Mouse (Mus musculus) fibroblast of lung, adult 2 months (primary cell): ENCODE results near the gene Inpp4b.

Experiments used
- DNase-seq: peaks from one replicate; pipeline ENCODE4 v3.0.0-alpha.2; 2011; ENCODE audit warnings: low read depth

Gene Inpp4b

DNA sequence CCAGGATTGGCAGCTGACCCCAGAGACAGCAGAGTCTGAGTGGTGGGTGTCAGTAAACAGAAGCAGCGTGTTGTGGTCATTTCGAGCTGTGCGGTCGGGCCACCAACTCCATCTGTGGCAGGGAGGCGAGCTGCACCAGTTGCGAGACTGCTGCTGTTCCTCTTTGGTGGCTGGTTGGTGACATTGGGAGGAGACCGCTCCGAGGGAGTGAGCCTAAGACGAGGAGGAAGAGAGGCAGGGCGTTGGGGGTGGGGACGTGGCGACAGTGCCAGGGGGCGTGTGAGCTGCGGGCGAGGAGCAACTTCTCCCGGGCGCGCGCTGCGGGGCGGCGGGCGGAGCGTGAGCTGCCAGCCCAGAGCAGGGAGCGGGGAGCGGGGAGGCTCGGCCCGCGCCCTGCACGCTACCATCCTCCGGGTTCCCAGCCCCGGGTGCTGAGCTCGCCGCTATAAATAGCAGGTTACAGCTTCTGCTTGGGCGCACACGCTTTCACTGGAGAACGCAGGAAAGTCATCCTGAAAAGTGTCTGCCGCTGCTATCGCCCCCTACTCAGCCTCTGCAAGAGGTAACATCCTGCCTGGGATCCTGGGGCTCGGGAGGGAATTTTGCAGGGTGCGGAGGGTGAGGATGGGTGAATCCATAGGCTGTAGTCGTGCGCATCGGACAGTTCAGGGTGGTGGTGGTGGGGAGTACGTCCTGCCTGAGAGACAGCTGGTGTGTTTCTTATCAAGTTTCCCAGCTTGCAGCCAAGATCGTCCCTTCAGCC is at the start of gene Inpp4b:
TSS of gene Inpp4b (plus strand) at position 321 of the 763 bp plus-strand sequence.
- no peak for DNase-seq

DNA sequence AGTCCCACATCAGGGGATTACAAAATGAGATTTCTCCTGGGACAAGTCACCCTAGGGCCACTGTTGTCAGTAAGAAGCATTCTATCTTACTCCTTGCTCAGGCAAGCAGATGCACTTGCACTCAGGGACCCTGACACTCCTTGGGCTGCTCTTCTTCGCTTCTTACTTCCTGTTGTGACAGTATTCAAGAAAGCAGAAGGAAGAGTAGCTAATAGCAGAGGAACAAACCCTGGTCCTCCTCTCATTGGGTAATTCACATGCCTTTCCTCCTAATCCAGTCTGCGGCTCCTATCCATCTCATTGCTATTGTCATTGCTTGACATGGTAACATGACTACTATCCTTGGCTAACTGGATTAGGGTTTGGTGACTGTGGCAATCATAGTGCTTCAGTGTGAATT is 7.1 kb upstream of the Inpp4b start:
- no peak for DNase-seq

DNA sequence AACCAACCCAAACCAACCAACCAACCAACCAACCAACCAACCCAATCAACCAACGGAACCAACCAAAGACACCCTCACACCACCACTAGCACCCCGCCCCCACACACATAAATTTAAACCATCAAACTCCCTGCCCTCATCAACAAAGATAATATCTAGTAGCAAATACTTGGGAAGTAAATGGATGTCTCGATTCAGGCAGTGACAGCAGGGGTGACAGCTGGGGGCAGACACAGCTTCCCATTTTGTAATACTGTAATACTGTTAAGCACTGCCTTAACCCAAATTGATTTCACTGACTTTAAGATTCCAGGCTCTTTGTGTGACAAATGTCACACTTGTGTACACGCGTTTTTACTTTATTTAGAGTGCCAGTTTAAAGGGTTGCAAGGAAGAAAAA is 1.2 kb upstream of the Inpp4b start:
- no peak for DNase-seq

DNA sequence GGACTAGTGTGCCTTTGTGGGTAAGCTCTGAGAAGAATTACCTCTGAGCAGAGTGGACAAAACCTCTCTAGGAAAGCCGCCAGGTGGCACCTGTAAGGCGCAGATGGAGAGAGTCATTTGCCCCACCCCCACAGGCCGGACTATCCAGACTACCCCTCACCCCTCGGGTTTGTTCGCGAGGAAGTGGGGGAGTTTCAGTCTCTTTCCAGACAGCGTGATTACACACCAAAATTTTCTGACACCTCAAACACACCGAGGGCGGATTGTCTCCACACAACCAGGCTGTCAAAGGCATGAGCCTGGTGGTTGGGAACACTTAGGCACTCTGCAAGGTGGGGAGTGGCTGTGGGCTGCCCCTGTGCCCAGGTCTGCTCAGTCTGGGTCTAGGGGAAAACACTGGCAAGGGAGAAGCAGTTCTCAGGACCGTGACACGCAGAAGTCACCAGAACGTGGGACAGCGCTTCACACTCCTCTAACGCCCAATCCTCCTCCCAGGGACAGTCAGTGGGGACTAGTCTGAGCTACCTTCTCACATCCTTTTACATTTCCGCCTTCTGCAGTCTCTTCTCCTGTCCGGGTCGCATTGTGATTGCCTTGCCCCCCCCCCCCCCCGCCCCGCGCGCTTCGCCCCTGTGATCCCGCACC is 643 bp upstream of the Inpp4b start:
- no peak for DNase-seq

DNA sequence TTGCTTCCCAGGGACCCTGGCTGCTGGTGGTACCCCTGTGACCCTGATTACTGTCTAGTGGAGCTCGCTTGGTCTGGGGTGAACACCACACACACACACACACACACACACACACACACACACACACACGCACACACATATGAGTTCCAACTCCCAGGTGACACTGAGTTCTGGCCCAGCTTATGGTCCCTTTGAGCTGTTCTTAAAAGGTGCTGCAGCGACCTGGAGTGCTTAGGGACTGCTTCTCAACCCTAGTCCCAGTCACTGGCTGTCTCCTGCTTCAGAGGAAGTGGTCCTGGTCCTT is 595 bp downstream of the Inpp4b start:
- DNase-seq, result no peak

DNA sequence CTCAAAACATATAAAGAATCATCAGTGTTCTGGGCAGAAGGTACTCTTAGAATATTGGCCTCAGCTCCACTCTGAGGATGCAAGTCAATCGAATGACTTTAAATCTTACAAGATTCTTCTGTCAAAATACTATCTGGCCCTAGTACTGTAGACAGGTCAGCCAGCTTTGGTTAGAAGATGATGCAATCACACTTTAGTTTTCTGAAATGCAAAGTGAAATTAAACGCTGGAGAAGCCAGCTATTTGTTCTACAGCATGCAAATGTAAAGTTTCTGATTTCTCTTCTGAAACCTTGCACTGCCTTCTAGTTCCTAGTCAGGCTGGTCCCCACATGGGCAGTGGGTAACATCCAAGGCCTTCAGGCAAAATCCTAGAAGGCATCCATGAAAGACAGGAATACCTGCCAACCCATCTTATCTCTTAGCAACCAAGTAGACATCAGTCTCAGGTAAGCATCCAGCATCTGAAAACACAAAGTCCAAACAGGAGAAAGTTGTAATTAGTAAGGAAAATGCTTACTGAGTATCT is 2.9 kb downstream of the Inpp4b start:
- no peak for DNase-seq

DNA sequence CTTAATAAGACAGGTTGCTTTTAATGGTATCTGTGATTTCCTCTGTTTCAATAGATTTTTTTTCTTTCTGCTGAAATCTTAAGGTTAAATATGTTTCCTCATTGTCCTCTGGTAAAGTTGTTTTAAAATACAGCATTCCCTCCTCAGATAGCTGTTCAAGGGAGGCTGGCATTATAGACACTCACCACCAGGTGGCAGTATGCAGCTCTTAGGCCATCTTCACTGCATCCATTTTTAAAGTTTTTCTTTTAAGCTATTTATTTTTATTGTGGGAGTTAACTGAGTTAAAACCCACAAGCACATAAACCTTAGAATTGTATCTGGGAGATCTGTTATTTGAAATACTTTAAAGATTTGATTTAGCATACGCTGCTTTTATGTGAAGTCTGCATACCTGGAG is 7.1 kb downstream of the Inpp4b start:
- DNase-seq, result peak; percentile 15

DNA sequence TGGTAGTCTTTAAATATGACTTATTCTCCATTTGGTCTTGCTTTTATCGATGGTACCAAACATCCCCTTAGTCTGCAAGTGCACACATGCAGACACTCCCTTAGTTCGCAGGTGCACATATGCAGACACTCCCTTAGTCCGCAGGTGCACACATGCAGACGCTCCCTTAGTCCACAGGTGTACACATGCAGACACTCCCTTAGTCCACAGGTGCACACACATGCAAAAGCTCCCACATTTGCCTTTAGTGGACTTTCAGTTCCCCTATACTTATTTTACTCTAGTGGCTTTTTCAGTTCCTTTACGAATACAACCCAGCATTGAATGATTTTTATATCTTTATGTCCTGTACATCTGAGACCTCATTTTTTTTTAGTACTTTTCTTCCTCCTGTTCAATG is 11.1 kb downstream of the Inpp4b start:
- no peak for DNase-seq

DNA sequence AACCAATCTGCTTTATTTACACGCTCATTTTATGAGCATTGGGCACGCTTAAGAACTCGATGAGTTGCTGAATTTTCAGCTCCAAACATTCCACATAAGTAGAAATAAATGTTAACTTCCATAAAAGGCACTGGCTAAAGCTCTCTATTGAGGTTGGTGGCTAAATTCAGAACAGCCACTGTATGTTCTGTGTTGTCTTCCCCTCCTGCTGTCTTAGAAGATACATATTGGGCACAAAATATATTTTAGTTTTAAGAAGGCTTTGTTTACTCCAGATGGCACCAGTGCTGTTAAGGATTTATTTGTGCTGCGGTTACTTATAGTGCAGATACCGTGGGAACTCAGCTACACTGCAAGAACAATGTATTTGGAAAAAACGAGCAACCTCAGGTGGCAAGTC is 15.8 kb downstream of the Inpp4b start:
- no peak for DNase-seq

DNA sequence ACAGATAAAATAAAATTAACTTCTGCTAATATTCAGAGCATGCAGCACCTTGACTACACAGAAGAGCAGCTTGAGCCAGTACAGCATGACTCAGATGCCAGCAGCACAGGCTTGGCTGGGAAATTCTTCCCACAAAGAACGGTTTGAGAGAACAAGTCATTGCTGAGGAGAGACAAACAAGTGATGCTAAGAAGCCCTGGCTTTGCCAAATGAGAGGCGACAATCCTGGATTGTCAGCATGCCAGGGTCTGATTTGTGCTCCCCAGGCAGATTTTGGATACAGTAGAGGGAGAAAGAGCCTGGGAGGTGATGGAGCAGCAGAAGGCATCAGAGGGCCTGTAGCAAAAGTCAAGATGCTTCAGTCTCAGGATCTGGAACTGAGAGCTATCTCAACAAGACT is 18.2 kb downstream of the Inpp4b start:
- peak; percentile 24 for DNase-seq

DNA sequence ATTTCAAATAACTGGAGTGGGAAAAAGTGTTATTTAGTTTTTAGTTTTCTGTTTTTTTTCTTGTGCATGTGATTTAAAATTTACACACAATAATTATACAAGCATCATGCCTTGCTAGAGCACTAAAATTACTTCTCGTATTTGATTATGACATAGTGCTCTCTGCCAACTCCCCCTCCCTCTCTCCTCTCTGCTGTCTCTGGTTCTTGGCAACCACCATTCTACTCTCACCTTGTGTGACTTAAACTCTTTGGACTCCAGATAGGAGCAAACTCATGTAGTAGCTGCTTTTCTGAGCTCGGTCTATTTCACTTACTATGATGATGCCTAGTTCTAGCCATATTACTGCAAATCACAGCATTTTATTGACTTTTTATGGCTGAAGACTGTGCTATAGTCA is 18.8 kb downstream of the Inpp4b start:
- no peak for DNase-seq

DNA sequence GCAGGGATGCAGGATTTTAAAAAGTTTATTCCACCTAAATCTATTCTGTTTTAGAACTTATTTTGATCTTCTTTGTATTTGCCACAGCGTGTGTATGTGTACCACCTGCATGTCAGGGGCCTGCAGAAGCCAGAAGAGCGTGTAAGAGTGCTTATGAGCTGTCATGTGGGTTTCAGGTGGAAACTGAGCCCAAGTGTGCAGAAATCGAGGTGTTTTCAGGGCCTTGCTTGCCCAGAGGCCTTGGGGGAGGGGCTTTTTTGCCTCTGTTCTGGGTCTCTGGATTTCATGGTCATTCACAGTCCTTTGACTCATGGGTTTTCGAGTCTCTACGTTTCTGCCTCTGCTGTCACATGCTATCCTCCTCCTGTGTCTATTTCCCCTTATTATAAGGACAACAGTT is 28.3 kb downstream of the Inpp4b start:
- no peak for DNase-seq

DNA sequence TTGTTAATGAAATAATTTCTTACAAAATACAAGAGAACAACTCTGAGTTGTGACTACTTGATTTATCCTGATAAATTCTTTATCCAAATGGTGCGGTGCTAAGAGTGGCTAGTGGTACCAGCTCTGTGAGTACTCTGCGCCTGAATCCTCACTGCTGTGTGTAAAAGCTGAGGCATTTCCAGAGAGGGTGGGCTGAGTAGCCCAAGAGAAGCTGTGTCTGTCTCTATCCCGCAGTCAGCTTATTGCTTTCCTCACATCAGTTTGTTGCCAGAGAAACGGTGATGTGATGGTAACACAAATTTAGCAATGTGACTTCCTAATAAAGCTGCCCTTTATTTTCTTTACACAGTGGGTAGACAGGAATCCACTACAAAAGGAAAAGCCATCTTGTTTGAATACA is 29.5 kb downstream of the Inpp4b start:
- no peak for DNase-seq

DNA sequence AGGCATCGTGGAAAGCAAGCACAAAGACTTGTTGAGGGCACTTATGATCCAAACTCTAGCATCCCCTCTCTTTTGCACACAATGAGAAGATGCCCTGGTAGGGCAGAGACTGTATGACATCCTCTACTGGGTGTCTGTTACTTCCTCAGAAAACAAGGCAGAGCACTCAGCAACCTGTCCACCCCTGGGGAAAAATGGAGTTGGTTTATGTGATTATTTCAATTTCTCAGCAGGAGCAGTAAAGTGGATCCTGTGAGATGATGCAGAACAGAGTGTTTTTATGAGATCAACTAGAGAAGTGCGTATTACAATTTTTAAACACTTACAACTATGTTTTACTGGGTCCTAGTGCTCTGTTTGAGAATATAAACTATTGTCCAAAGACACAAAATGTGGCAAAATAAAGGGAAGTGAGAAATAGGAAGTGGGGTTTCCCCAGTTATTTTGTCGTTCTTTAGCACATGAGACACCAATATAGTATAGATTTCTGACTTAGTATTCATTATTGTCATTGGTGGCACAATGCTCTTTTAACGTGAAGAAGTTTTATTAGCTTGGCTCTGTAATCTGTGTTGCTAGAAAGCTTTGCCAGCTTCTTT is 32.6 kb downstream of the Inpp4b start:
- no peak for DNase-seq

DNA sequence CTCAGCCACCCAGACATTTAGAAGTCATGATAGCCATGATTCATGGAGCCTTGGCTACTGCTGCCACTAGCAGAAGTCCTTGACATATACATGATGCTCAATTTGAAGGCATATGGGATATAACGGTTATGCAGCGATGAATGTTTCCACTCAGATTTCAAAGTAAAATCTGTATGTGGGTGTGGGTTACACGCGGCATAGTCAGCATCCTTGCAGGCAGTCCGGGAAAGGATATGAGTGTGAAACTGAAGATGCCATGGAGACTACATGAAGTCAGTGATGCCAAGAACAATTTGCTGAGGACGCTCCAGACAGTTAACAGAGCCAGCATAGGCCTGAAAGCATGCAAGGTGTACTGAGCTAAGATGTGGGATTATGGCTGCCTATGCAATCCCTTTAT is 46.6 kb downstream of the Inpp4b start:
- no peak for DNase-seq

DNA sequence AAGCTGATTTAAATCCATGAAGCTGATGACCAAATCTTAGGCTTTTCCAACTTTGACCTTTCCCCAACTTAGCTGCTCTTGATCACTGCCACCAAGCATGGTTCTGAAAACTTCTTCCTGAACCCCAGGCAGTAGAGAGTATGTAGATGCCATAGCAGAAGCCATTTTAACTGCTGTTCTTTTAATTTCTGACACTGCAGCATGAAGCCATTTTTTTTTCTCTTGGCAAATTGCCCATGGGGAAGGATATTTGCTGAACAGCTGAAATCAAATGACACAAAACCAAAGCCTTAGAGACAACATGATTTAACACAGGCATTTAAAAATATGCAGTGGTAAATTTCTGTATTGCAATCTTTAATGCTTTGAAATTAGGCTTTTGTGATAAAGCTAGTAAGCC is 56.7 kb downstream of the Inpp4b start:
- no peak for DNase-seq

DNA sequence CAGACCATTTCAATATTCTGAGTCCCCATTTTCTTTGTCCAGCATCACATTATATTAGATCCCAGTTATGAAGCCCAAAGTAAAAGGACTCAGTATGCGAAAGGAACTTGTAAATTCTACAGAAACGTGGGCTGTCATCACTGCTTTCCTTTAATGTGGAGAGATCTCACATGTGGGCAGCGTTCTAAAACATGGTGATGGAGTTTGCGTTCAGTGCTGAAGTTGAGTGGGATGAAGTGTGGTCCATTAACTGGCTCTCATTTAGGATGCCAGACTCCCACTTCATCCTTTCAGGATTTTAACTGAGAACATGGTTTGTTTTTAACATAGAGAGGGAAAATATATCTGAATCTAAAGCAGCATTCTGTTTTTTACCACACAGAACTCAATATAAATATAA is 57.1 kb downstream of the Inpp4b start:
- no peak for DNase-seq

DNA sequence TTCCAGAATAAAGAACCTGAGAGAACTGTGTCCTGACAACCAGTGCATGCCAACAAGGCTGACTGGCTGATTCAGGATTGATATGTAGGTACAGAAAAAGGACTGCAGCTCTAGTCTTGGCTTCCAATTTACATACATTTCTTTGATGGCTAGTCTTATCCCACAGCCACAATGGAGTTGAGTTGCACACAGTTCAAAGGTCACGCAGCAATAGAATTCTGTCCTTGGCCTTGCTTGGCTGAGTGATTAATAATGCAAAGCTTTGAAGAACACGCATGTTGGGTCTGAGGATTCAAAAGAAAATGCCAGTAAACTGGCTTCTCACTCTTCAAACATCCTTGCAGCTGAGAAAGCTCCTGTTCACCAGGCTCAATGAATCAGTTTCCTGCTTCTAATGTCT is 70.4 kb downstream of the Inpp4b start:
- DNase-seq, result no peak

DNA sequence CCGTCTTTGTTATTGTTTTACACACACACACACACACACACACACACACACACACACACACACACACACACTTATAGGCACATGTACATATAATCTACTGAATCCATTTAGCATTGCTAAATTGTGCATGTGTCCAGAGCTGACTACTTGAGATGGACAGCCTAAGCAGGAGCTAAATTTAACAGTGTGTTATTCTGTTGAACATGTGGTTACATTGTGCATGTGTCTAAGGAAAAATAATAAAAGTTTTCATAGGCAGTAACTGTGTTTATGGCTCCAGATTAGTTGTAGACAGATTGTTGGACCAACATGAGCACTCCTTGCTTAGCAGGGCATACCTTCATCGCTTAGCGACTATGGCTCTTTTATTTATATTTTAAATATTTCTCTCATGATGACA is 101.6 kb downstream of the Inpp4b start:
- DNase-seq, result no peak

DNA sequence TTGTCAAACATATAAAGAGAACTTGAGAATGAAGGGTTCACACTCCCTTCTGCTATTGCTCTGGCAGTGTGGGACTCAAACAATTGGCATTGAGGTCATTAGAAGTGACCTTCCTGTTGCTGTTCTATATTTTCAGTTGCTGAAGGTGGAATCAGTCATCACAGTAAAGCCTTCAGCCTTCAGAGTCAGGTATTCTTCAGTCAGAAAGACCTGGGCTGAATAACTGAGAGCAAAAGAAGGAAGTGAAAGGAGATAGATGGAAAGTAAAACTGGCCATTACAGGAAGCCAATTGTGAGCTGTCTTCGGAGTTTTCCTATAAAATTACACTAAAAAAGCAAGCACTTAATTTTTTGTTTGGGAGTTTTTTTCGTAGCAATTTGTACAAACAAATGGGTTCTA is 107.4 kb downstream of the Inpp4b start:
- no peak for DNase-seq

DNA sequence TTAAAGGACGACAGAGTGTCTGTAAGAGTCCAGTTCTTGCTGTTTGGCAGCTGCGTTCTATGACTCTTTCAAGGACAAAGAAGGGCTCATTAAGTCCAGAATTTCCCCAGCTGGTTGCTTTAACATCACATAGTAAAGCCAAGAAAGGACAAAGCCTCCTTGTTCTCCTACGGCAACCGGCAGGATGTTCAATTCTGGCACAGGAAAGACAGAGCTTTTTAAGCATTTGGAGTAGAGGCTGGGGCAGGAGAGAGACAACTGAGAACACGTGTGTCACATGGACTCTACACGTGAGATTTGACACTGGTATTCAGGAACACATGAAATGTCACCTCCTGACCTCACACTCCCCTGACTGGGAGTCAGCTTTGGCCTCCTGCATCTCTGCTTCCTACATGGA is 109.7 kb downstream of the Inpp4b start:
- peak; percentile 23 for DNase-seq

DNA sequence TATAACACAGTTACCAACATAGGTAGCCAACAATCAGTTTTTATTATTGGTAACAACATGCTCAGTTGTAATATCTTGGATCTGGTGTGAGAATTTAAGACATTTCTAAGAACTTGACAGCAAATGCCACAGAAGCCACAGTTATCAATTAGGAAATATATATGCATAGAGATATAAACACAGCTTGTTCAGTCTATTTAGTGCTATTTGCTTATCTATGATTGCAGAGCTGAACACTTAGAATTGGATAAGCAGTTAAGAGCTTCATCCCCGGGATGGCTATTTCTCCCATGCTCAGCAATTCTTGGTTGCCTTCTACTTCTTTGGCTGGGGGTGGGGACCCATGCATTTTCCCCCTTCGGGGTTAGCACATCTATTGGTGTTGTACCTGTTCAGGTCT is 112.5 kb downstream of the Inpp4b start:
- no peak for DNase-seq

DNA sequence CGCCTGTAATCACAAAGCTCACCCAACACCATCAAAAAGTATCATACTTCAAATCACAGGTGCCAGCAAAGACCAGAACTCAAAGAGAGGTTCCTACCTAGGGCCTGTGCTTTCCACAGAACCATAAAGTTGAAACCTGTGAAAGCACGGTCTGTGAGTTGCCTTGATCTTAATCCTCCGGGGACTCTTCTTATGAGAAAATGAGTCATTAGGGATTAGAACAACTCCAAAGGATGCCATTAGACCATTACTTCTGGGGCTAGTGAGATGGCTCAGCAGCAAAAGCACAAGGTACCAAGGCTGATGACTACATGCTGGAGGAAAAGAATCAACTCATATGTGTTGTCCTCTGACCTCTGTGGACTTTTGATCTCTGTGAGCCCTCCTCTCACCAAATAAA is 121.4 kb downstream of the Inpp4b start:
- DNase-seq, result no peak

DNA sequence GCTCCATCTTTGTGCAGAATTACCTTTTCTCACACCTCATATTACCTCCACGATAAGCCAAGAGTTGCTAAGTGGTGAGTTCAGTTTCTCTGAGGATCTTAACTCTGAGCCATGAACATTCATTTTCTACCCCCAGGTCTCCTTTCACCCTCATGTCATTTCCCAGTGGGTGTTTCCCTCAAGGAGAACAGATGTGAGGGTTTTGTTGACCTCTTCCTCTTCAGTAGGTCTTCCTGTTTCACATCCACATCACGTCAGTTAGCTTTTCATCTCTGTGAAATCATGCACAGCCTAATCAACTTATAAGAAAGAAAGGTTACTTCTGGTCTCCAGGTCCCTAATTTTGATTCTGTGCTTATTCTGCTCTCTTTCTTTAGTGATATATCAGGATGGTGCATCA is 124.4 kb downstream of the Inpp4b start:
- DNase-seq, result no peak
